Mouse (Mus musculus): ENCODE measurements around the gene Acsbg1. TPM values are rescaled to one million over a fixed set of nuclear protein-coding genes. Genes with fewer than 3 reads are reported as not detected.
"Not testable (repeated sequence)": the region's sequence is repeated elsewhere in the genome, so short reads cannot be mapped to it uniquely, and the experiment has no call there.

The Acsbg1 gene
- polyA plus RNA-seq, 1 experiment from 2014 or later = 68.3 TPM

GRCm38 (mm10) chr9:54585839-54586198 lies 75.9 kb downstream of the Acsbg1 start:
- Histone ChIP-seq H3K27ac (replicated peaks) (no peak overlapping the region), H3K9me3 (ENCODE audit: control insufficient read depth, low read length) (no peaks in the 10 kb centered on the region), H3K36me3 (ENCODE audit: control insufficient read depth, insufficient read depth, low read length) (no peaks in the 10 kb centered on the region), H3K4me2 (replicated peaks; ENCODE audit: low read depth) (peak overlapping the region; percentile 97), H3K4me3 (ENCODE audit: low read depth, low read length) (peak overlapping the region; percentile 89), H3K9ac (ENCODE audit: low read length) (peak overlapping the region; percentile 38; the same call in 1 of the 2 replicates), H3K27me3 (ENCODE audit: control insufficient read depth, insufficient read depth, low read length) (no peaks in the 10 kb centered on the region), H3K4me1 (replicated peaks; ENCODE audit: control insufficient read depth, insufficient read depth) (no peaks in the 10 kb centered on the region)
- 33% methylated on average over 5 of the region's 5 CpGs for WGBS
- no peak for ATAC-seq (ENCODE audit: low FRiP score, low TSS enrichment)
- TF ChIP-seq EP300 (optimal IDR thresholded peaks at IDR 0.05) (no peak), CTCF (IDR thresholded peaks at IDR 0.05; ENCODE audit: low read depth) (no peak)
- no peak for DNase-seq (ENCODE audit: low spot score)

DNA sequence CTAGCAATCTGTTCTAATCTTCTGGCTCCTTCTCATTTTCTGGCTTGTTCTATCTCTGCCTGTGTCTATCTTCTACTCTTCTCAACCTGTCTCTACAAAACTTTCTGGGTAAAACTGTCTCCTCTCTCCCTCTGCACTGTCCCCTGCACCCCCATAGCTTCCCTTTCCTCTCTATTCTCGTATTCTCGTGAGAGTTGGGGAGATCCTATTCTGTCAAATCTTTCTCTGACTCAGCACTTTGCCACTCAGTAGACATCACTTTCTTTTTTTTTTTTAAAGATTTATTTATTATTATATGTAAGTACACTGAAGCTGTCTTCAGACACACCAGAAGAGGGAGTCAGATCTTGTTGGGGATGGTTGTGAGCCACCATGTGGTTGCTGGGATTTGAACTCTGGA lies 77.5 kb downstream of the Acsbg1 start:
- H3K4me3 ChIP-seq (ENCODE audit: low read depth, low read length); H3K27ac ChIP-seq (replicated peaks); ATAC-seq (ENCODE audit: low FRiP score, low TSS enrichment); H3K36me3 ChIP-seq (ENCODE audit: control insufficient read depth, insufficient read depth, low read length); H3K27me3 ChIP-seq (ENCODE audit: control insufficient read depth, insufficient read depth, low read length); H3K4me1 ChIP-seq (replicated peaks; ENCODE audit: control insufficient read depth, insufficient read depth); DNase-seq (ENCODE audit: low spot score); H3K9me3 ChIP-seq (ENCODE audit: control insufficient read depth, low read length); H3K4me2 ChIP-seq (replicated peaks; ENCODE audit: low read depth); H3K9ac ChIP-seq (ENCODE audit: low read length): not testable (repeated sequence)
- 68% methylated on average over 2 of the region's 2 CpGs for WGBS

DNA sequence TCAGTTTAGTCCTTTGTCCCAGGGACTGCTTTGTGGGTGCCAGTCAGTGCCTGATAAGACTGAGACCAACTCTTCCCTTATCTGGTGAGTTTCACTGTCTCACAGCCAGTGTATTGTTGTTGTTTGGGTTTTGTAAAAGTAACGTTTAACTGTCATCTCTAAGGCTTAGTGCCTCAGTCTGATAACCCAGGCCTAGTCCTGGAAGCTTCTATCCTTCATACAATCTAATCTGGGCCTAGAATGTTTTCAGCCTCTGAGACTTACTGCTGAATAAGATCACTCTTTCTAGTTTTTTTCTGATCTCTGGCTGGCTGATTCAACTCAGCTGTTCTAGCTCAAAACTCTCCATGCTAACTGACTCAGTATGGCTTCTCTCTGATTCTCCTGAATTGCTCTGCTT lies 78.0 kb downstream of the Acsbg1 start:
- no peaks in the 10 kb centered on the region for H3K36me3 ChIP-seq (ENCODE audit: control insufficient read depth, insufficient read depth, low read length)
- DNase-seq (ENCODE audit: low spot score) = no peak
- WGBS = 50% methylated on average over 1 of the region's 1 CpGs

DNA sequence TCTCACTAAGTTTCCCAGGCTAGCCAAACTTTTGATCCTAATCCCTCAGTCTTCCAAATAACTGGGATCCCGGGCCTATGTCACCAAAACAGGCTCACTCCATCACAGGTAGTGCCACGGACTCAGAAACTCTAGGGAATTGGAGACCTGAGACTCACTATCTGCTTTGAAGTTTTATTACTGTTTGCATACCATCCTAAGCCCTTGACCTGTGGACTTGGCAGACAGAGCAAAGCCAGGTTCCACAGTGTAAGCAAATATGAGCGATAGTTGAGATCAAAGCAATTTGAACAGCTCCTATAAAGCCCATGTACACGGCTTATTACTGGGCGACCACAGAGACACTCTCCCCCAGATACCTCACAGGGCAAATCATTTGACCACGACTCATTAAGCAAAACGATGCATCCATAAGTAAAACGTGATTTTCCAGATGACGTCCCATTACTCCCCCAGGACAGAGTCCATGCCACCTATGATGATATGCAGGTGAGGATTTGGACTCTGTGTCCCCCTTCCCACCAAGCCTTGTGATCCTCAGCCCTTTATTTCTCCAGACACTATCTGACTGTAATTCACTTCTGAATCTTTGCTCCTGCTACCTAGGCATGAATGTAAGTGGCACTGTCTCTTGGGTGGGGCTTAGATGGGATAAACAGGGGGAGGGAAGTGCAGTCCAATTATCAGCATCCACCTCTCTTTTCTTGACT lies 90.4 kb downstream of the Acsbg1 start:
- no peak for TF ChIP-seq EP300 (optimal IDR thresholded peaks at IDR 0.05)
- TF ChIP-seq CTCF (IDR thresholded peaks at IDR 0.05; ENCODE audit: low read depth) = no peak
- WGBS = 35% methylated on average over 9 of the region's 9 CpGs
- Histone ChIP-seq H3K36me3 (ENCODE audit: control insufficient read depth, insufficient read depth, low read length) (no peaks in the 10 kb centered on the region), H3K27me3 (ENCODE audit: control insufficient read depth, insufficient read depth, low read length) (no peaks in the 10 kb centered on the region), H3K4me2 (replicated peaks; ENCODE audit: low read depth) (no peak overlapping the region), H3K9ac (ENCODE audit: low read length) (no peak overlapping the region), H3K4me3 (ENCODE audit: low read depth, low read length) (no peak overlapping the region), H3K9me3 (ENCODE audit: control insufficient read depth, low read length) (no peaks in the 10 kb centered on the region), H3K27ac (replicated peaks) (no peak overlapping the region), H3K4me1 (replicated peaks; ENCODE audit: control insufficient read depth, insufficient read depth) (no peaks in the 10 kb centered on the region)
- ATAC-seq (ENCODE audit: low FRiP score, low TSS enrichment) (no peak), DNase-seq (ENCODE audit: low spot score) (no peak)

More for the DNA sequence above, 78.0 kb downstream of the Acsbg1 start:
- ATAC-seq (ENCODE audit: low FRiP score, low TSS enrichment) = no peak
- Histone ChIP-seq H3K4me1 (replicated peaks; ENCODE audit: control insufficient read depth, insufficient read depth) (no peaks in the 10 kb centered on the region), H3K4me3 (ENCODE audit: low read depth, low read length) (no peak overlapping the region), H3K27ac (replicated peaks) (no peak overlapping the region), H3K9ac (ENCODE audit: low read length) (no peak overlapping the region), H3K27me3 (ENCODE audit: control insufficient read depth, insufficient read depth, low read length) (no peaks in the 10 kb centered on the region), H3K9me3 (ENCODE audit: control insufficient read depth, low read length) (no peaks in the 10 kb centered on the region), H3K4me2 (replicated peaks; ENCODE audit: low read depth) (no peak overlapping the region)
- TF ChIP-seq CTCF (IDR thresholded peaks at IDR 0.05; ENCODE audit: low read depth) (no peak), EP300 (optimal IDR thresholded peaks at IDR 0.05) (no peak)

DNA sequence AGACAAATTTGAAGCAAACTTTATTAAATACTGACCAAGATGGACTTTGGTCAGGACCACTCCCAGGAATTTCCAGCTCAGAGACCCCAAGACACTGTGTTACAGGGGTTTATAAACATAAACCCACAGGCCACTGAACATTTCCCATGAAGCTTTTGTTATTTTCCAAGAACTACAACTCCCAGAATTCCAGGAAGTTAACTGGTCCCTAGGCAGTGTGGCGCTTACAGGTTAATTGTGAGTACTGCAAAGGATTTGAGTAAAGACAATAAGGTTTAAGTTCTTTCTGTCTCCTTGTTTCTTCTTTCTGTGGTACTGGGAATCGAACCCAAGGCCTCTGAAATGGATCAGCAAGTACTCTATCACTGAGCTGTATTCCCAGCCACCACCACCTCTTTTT lies 92.9 kb downstream of the Acsbg1 start:
- H3K27ac ChIP-seq (replicated peaks) = no peak overlapping the region
- no peak overlapping the region for H3K4me3 ChIP-seq (ENCODE audit: low read depth, low read length)
- TF ChIP-seq CTCF (IDR thresholded peaks at IDR 0.05; ENCODE audit: low read depth) = peak; percentile 44
- TF ChIP-seq EP300 (optimal IDR thresholded peaks at IDR 0.05) = no peak
- no peaks in the 10 kb centered on the region for H3K27me3 ChIP-seq (ENCODE audit: control insufficient read depth, insufficient read depth, low read length)
- no peaks in the 10 kb centered on the region for H3K4me1 ChIP-seq (replicated peaks; ENCODE audit: control insufficient read depth, insufficient read depth)
- H3K4me2 ChIP-seq (replicated peaks; ENCODE audit: low read depth) = no peak overlapping the region
- DNase-seq (ENCODE audit: low spot score) (no peak), ATAC-seq (ENCODE audit: low FRiP score, low TSS enrichment) (no peak)
- no peaks in the 10 kb centered on the region for H3K36me3 ChIP-seq (ENCODE audit: control insufficient read depth, insufficient read depth, low read length)
- no peak overlapping the region for H3K9ac ChIP-seq (ENCODE audit: low read length)
- WGBS = 53% methylated on average over 2 of the region's 2 CpGs
- no peaks in the 10 kb centered on the region for H3K9me3 ChIP-seq (ENCODE audit: control insufficient read depth, low read length)

DNA sequence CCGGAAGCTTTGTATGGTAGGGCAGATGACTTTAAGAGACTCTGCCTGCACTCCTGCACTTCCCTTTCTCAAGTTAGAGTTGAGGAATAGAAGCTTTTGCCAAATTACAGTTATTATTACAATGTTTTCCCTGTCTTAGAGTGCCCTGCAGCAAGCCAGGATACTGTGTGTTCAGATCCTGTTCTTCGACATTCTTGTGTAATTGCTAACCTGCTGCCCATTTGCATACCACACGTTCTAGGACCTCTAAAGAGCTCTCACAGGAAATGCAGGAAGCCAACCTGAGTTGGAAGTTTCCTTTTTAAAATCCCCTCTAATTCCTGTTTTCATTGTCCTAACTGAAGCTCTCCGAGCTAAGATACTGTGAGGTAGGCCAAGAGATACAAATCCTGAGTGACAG lies 94.7 kb downstream of the Acsbg1 start:
- no peak for TF ChIP-seq EP300 (optimal IDR thresholded peaks at IDR 0.05)
- no peak for TF ChIP-seq CTCF (IDR thresholded peaks at IDR 0.05; ENCODE audit: low read depth)
- Histone ChIP-seq H3K9ac (ENCODE audit: low read length) (no peak overlapping the region), H3K4me2 (replicated peaks; ENCODE audit: low read depth) (no peak overlapping the region), H3K36me3 (ENCODE audit: control insufficient read depth, insufficient read depth, low read length) (no peaks in the 10 kb centered on the region), H3K27me3 (ENCODE audit: control insufficient read depth, insufficient read depth, low read length) (no peaks in the 10 kb centered on the region), H3K9me3 (ENCODE audit: control insufficient read depth, low read length) (no peaks in the 10 kb centered on the region), H3K4me3 (ENCODE audit: low read depth, low read length) (no peak overlapping the region), H3K27ac (replicated peaks) (peak overlapping the region; percentile 56; the same call in 1 of the 2 replicates), H3K4me1 (replicated peaks; ENCODE audit: control insufficient read depth, insufficient read depth) (no peaks in the 10 kb centered on the region)
- 39% methylated on average over 4 of the region's 4 CpGs for WGBS
- ATAC-seq (ENCODE audit: low FRiP score, low TSS enrichment) (no peak), DNase-seq (ENCODE audit: low spot score) (no peak)

Measured in stomach, postnatal 0 days (tissue).